Mouse (Mus musculus): Measurements from ENCODE around the gene ccdc198. TPM values are rescaled to one million over a fixed set of nuclear protein-coding genes. Genes with fewer than 3 reads are reported as not detected.
"Not testable (repeated sequence)": the region's sequence is repeated elsewhere in the genome, so short reads cannot be mapped to it uniquely, and the experiment has no call there.

Gene ccdc198
- polyA plus RNA-seq (2012; rRNA removed): not detected in 2 replicates

DNA sequence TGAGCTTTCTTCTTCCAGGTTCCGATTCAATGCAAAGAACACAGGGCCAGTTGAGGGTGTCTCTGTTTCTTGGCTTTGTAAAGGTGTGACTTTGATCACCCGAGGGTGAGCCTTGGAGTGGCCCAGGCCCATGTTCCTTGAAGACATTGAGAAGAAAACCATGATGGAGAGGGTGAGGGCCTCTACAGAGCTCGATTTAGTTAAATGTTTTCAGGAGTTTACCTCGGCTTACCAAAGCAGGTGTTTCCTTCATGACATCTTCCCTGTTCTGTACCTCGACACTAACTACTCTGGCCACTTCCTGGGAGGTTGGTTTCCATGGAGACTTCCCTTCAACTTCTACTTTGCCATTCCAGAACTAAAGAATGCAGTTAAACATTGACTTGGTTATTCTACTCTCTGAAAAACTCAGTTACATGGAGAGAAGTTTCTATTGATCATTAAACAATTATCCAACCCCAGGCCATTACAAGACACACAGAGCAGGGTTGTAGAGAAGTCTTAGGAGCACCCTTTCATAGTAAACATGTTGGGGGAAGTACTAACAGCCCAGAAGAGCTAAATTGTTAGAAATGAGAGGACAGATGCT, at the start of gene ccdc198:
ccdc198 (minus strand) TSS at position 349 of the 589 bp plus-strand sequence.
- Histone ChIP-seq H3K4me1 (ENCODE audit: control insufficient read depth, insufficient read depth, low read length) (no peaks in the 10 kb centered on the region), H3K4me3 (ENCODE audit: insufficient read depth, low read length) (no peak within 1 kb of the TSS), H3K27ac (ENCODE audit: insufficient read depth, low read length) (no peak within 1 kb of the TSS)
- TF ChIP-seq POLR2A (IDR thresholded peaks at IDR 0.05; ENCODE audit: extremely low read depth, insufficient read depth, low read length) (no peak), CTCF (IDR thresholded peaks at IDR 0.05; ENCODE audit: extremely low read depth, insufficient read depth, low read length) (no peak)

DNA sequence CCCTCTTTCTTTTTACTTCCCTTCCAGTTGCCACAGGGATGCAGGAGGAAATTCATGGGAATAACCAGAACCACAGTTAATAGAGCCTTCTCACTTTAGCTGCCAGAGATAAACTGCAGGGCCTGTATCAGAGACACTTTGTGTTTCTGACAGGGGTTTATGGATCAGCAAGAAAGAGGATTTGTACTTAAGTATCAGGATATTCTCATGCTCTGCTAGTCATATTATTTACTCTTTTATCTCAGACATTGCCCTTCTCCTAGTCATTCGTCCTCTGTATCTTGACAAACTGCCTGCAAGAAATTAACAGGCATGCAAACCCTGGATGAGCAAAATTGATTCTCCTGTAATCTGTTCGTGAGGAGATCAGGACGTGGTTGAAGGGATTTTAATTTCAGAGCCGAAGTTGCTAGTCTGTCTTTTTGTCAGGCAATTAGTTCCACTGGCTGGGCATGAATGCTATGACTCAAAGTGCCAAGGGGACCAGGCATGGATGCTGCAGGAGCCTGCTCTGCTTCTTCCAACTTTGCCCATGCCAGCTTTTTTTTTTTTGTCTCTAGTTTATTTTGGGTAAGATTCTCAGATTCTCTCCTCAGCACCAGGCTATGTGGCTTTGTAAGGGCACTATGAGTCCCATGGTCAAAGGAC, 48.7 kb upstream of the ccdc198 start:
- Histone ChIP-seq H3K4me3 (ENCODE audit: insufficient read depth, low read length) (no peak overlapping the region), H3K27ac (ENCODE audit: insufficient read depth, low read length) (no peak overlapping the region), H3K4me1 (ENCODE audit: control insufficient read depth, insufficient read depth, low read length) (no peaks in the 10 kb centered on the region)
- TF ChIP-seq CTCF (IDR thresholded peaks at IDR 0.05; ENCODE audit: extremely low read depth, insufficient read depth, low read length) (no peak), POLR2A (IDR thresholded peaks at IDR 0.05; ENCODE audit: extremely low read depth, insufficient read depth, low read length) (no peak)

DNA sequence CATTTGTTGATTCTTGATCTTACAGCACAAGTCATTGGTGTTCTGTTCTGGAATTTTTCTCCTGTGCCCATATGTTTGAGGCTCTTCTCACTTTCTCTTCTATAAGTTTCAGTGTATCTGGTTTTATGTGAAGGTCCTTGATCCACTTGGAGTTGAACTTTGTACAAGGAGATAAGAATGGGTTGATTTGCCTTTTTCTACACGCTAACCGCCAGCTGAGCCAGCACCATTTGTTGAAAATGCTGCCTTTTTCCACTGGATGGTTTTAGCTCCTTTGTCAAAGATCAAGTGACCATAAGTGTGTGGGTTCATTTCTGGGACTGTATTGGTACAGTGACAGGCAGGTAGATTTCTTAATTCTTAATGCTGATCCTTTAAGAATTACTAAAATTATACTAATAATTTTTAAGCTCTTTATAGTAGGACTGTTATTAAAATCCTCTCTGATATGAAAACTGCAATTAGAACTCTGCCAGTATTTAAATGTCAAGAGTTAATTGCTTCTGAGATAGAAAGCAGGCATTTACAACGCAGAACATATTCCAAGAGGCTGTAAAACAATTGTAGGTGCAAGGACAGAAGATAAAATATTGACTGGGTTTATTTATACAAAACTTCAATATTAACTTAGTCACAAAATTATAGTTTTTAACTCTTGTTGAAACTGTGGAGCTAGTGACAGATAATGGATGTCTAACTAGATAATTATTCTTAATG, 44.9 kb upstream of the ccdc198 start:
- no peak overlapping the region for H3K27ac ChIP-seq (ENCODE audit: insufficient read depth, low read length)
- no peaks in the 10 kb centered on the region for H3K4me1 ChIP-seq (ENCODE audit: control insufficient read depth, insufficient read depth, low read length)
- H3K4me3 ChIP-seq (ENCODE audit: insufficient read depth, low read length): no peak overlapping the region
- no peak for TF ChIP-seq CTCF (IDR thresholded peaks at IDR 0.05; ENCODE audit: extremely low read depth, insufficient read depth, low read length)
- no peak for TF ChIP-seq POLR2A (IDR thresholded peaks at IDR 0.05; ENCODE audit: extremely low read depth, insufficient read depth, low read length)

DNA sequence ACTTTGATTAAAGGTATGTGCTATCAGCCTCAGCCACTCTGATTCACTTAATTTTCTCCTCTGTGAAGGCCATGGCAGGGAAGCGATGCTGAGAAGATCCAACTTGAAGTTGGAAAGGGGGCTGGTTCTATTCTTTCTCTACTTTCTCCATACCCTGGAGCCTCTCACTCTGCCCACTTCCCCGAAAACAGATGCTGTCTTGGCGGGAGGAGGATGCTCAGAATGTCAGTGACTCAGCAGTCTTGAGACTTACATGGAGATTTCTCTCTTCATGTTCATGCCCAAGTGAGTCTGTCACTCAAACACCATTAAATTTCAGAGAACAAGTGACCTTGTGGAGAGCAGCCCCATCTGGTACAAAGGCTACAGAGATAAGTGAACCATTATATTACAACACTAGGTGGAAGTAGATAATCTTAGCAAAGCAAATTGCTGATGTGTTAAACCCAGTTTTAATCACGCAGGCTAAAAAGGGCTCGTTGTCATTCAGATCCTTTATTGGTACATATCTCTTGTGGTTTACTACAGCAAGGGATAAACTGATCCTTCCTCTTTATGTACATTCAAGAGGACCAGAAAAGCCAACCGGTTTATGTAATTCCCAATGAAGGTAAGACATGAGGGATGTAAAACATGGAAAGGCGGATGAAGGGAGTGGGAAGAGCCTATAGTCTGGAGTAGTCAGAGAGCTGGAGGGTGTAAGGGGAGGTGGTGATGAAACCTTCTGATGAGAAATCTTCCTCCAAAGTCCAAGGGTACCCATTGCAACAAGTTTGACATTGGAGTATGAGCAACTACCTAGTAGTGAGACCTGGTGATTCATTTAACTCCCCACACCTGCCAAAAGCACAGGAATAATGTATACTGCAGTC, 38.7 kb upstream of the ccdc198 start:
- no peak overlapping the region for H3K27ac ChIP-seq (ENCODE audit: insufficient read depth, low read length)
- TF ChIP-seq CTCF (IDR thresholded peaks at IDR 0.05; ENCODE audit: extremely low read depth, insufficient read depth, low read length): no peak
- TF ChIP-seq POLR2A (IDR thresholded peaks at IDR 0.05; ENCODE audit: extremely low read depth, insufficient read depth, low read length): no peak
- H3K4me1 ChIP-seq (ENCODE audit: control insufficient read depth, insufficient read depth, low read length): no peaks in the 10 kb centered on the region
- H3K4me3 ChIP-seq (ENCODE audit: insufficient read depth, low read length): no peak overlapping the region

DNA sequence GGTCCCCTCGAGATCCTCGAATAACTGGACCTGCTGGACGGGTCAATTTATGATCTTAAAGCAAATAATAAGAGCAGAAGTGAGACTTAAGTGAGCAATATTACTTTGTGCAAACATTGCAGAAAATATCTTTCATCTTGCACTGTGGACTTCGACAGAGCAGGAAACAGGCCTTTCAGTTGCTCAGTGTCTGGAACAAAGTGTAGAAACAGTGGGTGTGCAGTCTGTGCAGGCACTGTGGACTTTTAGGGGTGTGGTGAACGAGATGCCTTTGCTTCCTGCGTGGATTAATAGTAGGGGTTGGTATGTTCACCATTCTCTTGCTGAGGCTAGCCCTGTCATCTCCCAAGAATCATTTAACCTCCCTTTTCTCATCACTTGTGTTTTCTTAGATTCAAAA, 33.6 kb upstream of the ccdc198 start:
- no peak for TF ChIP-seq POLR2A (IDR thresholded peaks at IDR 0.05; ENCODE audit: extremely low read depth, insufficient read depth, low read length)
- TF ChIP-seq CTCF (IDR thresholded peaks at IDR 0.05; ENCODE audit: extremely low read depth, insufficient read depth, low read length): no peak
- Histone ChIP-seq H3K4me3 (ENCODE audit: insufficient read depth, low read length) (no peak overlapping the region), H3K27ac (ENCODE audit: insufficient read depth, low read length) (no peak overlapping the region), H3K4me1 (ENCODE audit: control insufficient read depth, insufficient read depth, low read length) (no peaks in the 10 kb centered on the region)

DNA sequence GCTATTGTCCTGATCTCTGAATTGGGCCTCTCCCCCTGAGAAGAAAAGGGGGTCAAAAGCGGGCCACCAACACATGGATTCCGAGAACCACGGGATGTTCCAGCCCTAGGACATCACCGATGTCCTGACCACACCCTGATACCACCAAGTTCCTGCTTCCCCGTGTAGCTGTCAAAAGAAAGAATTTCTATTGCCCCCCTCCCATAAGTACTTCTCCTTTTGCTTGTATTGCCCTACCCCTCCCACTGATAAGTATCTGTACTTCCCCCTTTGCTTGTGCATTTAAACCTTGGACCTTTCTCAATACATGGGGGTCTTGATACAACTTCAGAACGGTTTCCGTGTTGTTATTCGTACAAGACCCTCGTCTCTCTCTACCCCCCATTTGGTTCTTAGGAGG, 33.2 kb upstream of the ccdc198 start:
- H3K4me3 ChIP-seq (ENCODE audit: insufficient read depth, low read length); H3K27ac ChIP-seq (ENCODE audit: insufficient read depth, low read length); H3K4me1 ChIP-seq (ENCODE audit: control insufficient read depth, insufficient read depth, low read length): not testable (repeated sequence)

DNA sequence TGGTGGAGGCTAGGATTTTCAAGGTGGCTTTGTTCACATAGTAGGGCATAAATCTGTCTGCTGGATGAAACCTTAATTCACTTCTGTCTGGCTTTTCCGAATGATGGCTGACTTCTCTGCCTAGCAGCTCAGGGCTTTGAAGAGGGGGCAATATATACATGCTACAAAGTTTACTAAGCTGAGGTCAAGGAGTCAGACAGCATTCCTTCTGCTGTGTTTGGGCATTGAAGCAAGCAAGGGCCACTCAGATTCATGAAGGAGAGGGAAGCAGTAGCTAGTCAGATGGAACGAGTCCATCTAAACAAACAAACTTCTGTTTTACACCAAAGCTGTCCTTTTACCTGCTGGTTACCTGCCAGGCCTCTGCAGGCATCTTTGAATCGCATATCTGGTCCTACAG, 32.4 kb upstream of the ccdc198 start:
- no peaks in the 10 kb centered on the region for H3K4me1 ChIP-seq (ENCODE audit: control insufficient read depth, insufficient read depth, low read length)
- no peak overlapping the region for H3K4me3 ChIP-seq (ENCODE audit: insufficient read depth, low read length)
- H3K27ac ChIP-seq (ENCODE audit: insufficient read depth, low read length): no peak overlapping the region
- no peak for TF ChIP-seq CTCF (IDR thresholded peaks at IDR 0.05; ENCODE audit: extremely low read depth, insufficient read depth, low read length)
- TF ChIP-seq POLR2A (IDR thresholded peaks at IDR 0.05; ENCODE audit: extremely low read depth, insufficient read depth, low read length): no peak

DNA sequence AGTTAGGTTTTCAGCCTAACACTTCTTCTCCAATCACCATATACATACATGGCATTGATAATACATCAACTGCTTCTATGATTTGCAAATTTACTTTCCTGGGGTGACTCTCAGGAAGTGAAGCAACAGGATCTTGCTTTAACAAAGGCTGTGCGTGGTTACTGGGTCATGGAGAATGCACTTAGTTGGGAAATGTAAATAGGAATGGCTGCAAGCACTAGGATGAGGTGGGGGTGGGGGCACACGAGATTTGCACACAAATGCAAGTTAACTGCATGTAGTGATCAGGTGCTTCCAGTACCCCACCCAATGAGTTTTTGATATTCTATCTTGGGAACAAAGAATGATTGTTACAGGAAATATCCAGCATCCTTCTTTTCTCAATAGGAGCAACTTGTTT, 30.1 kb upstream of the ccdc198 start:
- H3K4me1 ChIP-seq (ENCODE audit: control insufficient read depth, insufficient read depth, low read length): no peaks in the 10 kb centered on the region
- no peak overlapping the region for H3K4me3 ChIP-seq (ENCODE audit: insufficient read depth, low read length)
- H3K27ac ChIP-seq (ENCODE audit: insufficient read depth, low read length): no peak overlapping the region
- TF ChIP-seq CTCF (IDR thresholded peaks at IDR 0.05; ENCODE audit: extremely low read depth, insufficient read depth, low read length) (no peak), POLR2A (IDR thresholded peaks at IDR 0.05; ENCODE audit: extremely low read depth, insufficient read depth, low read length) (no peak)

DNA sequence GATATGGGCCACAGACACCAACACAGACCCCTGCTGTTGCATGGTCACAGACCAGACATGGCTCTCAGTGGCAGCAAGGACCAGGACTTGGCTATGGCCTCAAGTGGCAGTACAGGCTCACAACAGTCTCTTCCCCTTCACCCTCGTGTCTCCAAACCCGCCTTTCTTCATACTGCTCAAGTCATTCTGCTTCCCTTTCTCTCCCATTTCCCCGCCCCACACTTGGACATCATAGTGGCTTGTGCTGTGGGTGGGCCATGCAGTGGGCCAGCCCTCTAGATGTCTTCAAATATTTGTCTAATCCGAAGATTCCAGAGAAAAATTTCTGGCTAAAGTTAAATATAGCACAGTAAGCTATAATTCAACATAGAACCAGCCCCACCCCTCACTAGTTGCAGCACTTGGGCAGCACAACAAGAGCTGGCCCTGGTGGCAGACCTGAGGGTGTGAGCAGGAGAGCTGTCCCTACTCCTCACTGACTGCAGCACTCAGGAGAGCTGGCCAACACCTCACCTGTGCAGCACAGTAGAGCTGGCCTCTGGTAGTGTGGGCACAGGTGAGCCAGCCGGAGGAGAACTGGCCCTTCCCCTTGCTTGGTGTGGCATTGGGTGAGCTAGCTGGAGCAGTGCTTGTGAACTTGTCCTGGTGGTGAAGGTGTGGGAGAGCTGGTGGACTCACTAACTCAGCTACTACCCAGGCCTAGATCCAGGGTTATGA, 20.2 kb upstream of the ccdc198 start:
- no peaks in the 10 kb centered on the region for H3K4me1 ChIP-seq (ENCODE audit: control insufficient read depth, insufficient read depth, low read length)
- TF ChIP-seq POLR2A (IDR thresholded peaks at IDR 0.05; ENCODE audit: extremely low read depth, insufficient read depth, low read length) (no peak), CTCF (IDR thresholded peaks at IDR 0.05; ENCODE audit: extremely low read depth, insufficient read depth, low read length) (no peak)
- H3K4me3 ChIP-seq (ENCODE audit: insufficient read depth, low read length): no peak overlapping the region
- H3K27ac ChIP-seq (ENCODE audit: insufficient read depth, low read length): no peak overlapping the region
